ENCODE assay signal across 8 mouse cellular contexts in the genomic region with DNA sequence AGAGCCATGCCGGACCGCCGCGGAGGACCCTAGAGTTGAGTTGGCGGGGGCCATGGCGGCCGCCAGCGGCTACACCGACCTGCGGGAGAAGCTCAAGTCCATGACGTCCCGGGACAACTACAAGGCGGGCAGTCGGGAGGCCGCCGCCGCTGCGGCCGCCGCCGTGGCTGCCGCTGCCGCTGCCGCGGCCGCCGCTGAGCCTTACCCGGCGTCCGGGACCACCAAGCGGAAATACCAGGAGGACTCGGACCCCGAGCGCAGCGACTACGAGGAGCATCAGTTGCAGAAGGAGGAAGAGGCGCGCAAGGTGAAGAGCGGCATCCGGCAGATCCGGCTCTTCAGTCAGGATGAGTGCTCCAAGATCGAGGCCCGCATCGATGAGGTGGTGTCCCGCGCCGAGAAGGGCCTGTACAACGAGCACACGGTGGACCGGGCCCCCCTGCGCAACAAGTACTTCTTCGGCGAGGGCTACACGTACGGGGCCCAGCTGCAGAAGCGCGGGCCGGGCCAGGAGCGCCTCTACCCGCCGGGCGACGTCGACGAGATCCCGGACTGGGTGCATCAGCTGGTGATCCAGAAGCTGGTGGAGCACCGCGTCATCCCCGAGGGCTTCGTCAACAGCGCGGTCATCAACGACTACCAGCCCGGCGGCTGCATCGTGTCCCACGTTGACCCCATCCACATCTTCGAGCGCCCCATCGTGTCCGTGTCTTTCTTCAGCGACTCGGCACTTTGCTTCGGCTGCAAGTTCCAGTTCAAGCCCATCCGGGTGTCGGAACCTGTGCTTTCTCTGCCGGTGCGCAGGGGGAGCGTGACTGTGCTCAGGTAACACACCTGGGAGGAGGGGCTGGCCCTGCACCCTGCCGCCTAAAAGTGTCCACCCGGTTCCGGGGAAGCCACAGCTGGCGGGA. TPM values are rescaled to one million over a fixed set of nuclear protein-coding genes. Genes with fewer than 3 reads are reported as not detected.
A peak's percentile ranks its signal among the peaks of the same experiment; 100 is the strongest.
DNase-seq lines count a peak whose midpoint lies in the region; ATAC-seq and TF ChIP-seq lines count a peak whose summit lies in the region.

No protein-coding gene starts in this region.

- DNase-seq in layer of hippocampus, adult 11-12 months (ENCODE audit: low spot score), result peak; percentile 26
- DNase-seq in layer of hippocampus, adult 9-10 months (ENCODE audit: low spot score), result no peak
- DNase-seq in cerebellum, postnatal 10 days, result peak; percentile 40 to 57
- peak; percentile 53 for DNase-seq in gastrocnemius, postnatal 10 days
- peak; percentile 38 for DNase-seq in midbrain, embryonic 14.5 days
- peak; percentile 40 to 50 for DNase-seq in spleen, postnatal 36 days (ENCODE audit: low spot score in 2 of 2)

- H3K4me1 ChIP-seq in intestine, postnatal 0 days (replicated peaks; ENCODE audit: control insufficient read depth, insufficient read depth, low read length), result peaks cover 8% of the 10 kb centered on the region; the same call in 1 of the 2 replicates
- peaks cover 37% of the 10 kb centered on the region for H3K4me1 ChIP-seq in limb, embryonic 15.5 days
- peaks cover 50% of the 10 kb centered on the region for H3K4me1 ChIP-seq in midbrain, embryonic 14.5 days (ENCODE audit: control insufficient read depth, insufficient read depth, low read length)

- WGBS in intestine, postnatal 0 days, result under 1% methylated on average over 92 of the region's 93 CpGs
- WGBS in limb, embryonic 15.5 days, result under 1% methylated on average over 93 of the region's 93 CpGs
- WGBS in midbrain, embryonic 14.5 days, result under 1% methylated on average over 91 of the region's 93 CpGs

- TF ChIP-seq CTCF in intestine, postnatal 0 days (IDR thresholded peaks at IDR 0.05; ENCODE audit: low read depth), result no peak

- H3K4me3 ChIP-seq in intestine, postnatal 0 days (ENCODE audit: low read depth, low read length), result peak overlapping the region; percentile 95
- peak overlapping the region; percentile 76 for H3K4me3 ChIP-seq in limb, embryonic 15.5 days
- peak overlapping the region; percentile 92 for H3K4me3 ChIP-seq in midbrain, embryonic 14.5 days (replicated peaks; ENCODE audit: low read depth, low read length)

- H3K27me3 ChIP-seq in intestine, postnatal 0 days (replicated peaks; ENCODE audit: control insufficient read depth, insufficient read depth, low read length), result no peaks in the 10 kb centered on the region
- H3K27me3 ChIP-seq in limb, embryonic 15.5 days, result no peaks in the 10 kb centered on the region
- no peaks in the 10 kb centered on the region for H3K27me3 ChIP-seq in midbrain, embryonic 14.5 days (ENCODE audit: control insufficient read depth, insufficient read depth, low read length)

- peak overlapping the region; percentile 91 for H3K4me2 ChIP-seq in intestine, postnatal 0 days (replicated peaks; ENCODE audit: low read depth)
- H3K4me2 ChIP-seq in limb, embryonic 15.5 days, result peak overlapping the region; percentile 89
- H3K4me2 ChIP-seq in midbrain, embryonic 14.5 days (ENCODE audit: low read length), result peak overlapping the region; percentile 99

- peak overlapping the region; percentile 98 for H3K27ac ChIP-seq in intestine, postnatal 0 days (ENCODE audit: low read depth, low read length)
- peak overlapping the region; percentile 100 for H3K27ac ChIP-seq in limb, embryonic 15.5 days
- H3K27ac ChIP-seq in midbrain, embryonic 14.5 days (replicated peaks; ENCODE audit: low read depth, low read length), result peak overlapping the region; percentile 99

- no peaks in the 10 kb centered on the region for H3K9me3 ChIP-seq in intestine, postnatal 0 days (ENCODE audit: control insufficient read depth)
- H3K9me3 ChIP-seq in limb, embryonic 15.5 days, result no peaks in the 10 kb centered on the region
- no peaks in the 10 kb centered on the region for H3K9me3 ChIP-seq in midbrain, embryonic 14.5 days (ENCODE audit: control insufficient read depth, low read length)

- 0 out of 2 replicates have a peak, but pooled peaks have one; percentile 1 for ATAC-seq in intestine, postnatal 0 days
- no peak for ATAC-seq in limb, embryonic 15.5 days (ENCODE audit: insufficient number of reproducible peaks, low FRiP score, low TSS enrichment, low read depth)
- ATAC-seq in midbrain, embryonic 14.5 days (ENCODE audit: low FRiP score, low TSS enrichment), result no peak

- H3K9ac ChIP-seq in intestine, postnatal 0 days (ENCODE audit: low read depth, low read length), result peak overlapping the region; percentile 95
- peak overlapping the region; percentile 67 for H3K9ac ChIP-seq in limb, embryonic 15.5 days
- peak overlapping the region; percentile 89 for H3K9ac ChIP-seq in midbrain, embryonic 14.5 days (replicated peaks; ENCODE audit: low read length)

- peaks cover 10% of the 10 kb centered on the region; the same call in 1 of the 2 replicates for H3K36me3 ChIP-seq in intestine, postnatal 0 days (ENCODE audit: control insufficient read depth, insufficient read depth)
- H3K36me3 ChIP-seq in limb, embryonic 15.5 days, result peaks cover 11% of the 10 kb centered on the region; the same call in 1 of the 2 replicates
- H3K36me3 ChIP-seq in midbrain, embryonic 14.5 days (ENCODE audit: control insufficient read depth, insufficient read depth, low read length), result peaks cover 13% of the 10 kb centered on the region

RNA-seq across cellular contexts. Expression of gene Alkbh5, which starts 2.4 kb away (rescaled TPM):
- total RNA-seq in gastrocnemius, postnatal 10 days (2021), result 10 to 100 TPM; 73.2 to 73.7 TPM
- 37.3 and 41.7 TPM in 2 replicates for polyA plus RNA-seq in intestine, postnatal 0 days (2015; fragmentation: Nextera tagmentation; extraction: Ambion mirVana)
- polyA plus RNA-seq in limb, embryonic 15.5 days (2015; fragmentation: Nextera tagmentation; extraction: Ambion mirVana), result 33.1 and 37.7 TPM in 2 replicates
- polyA plus RNA-seq in midbrain, embryonic 14.5 days (2014; fragmentation: Nextera tagmentation; extraction: Ambion mirVana), result 21.4 and 24.0 TPM in 2 replicates
